Mouse (Mus musculus): ENCODE data around the gene Trak1. TPM values are rescaled to one million over a fixed set of nuclear protein-coding genes. Genes with fewer than 3 reads are reported as not detected.

The Trak1 gene
- total RNA-seq, 2 experiments from 2014 or later: 76.0 to 83.4 TPM

- no peak for DNase-seq (ENCODE audit: low spot score in 2 of 2)
Observed at GRCm38 (mm10) chr9:121474771-121475170, 177.5 kb downstream of the Trak1 start.

- no peak for DNase-seq (ENCODE audit: low spot score in 2 of 2)
Observed at GRCm38 (mm10) chr9:121475488-121476452, 178.5 kb downstream of the Trak1 start.

GRCm38 (mm10) chr9:121477305-121477911, 180.1 kb downstream of the Trak1 start:
- peak in 1 of 2 experiments; percentile 15 for DNase-seq (ENCODE audit: low spot score in 2 of 2)

GRCm38 (mm10) chr9:121479453-121479852, 182.2 kb downstream of the Trak1 start:
- peak in 1 of 2 experiments; percentile 36 for DNase-seq (ENCODE audit: low spot score in 2 of 2)

GRCm38 (mm10) chr9:121487216-121487615, 189.9 kb downstream of the Trak1 start:
- no peak for DNase-seq (ENCODE audit: low spot score in 2 of 2)

GRCm38 (mm10) chr9:121491592-121492240, 194.4 kb downstream of the Trak1 start:
- DNase-seq (ENCODE audit: low spot score in 2 of 2): no peak

- DNase-seq (ENCODE audit: low spot score in 2 of 2): no peak
Observed at GRCm38 (mm10) chr9:121494006-121494767, 196.9 kb downstream of the Trak1 start.

GRCm38 (mm10) chr9:121495529-121495928, 198.2 kb downstream of the Trak1 start, which contains the start of gene Cck:
TSS of gene Cck (minus strand) at chr9:121495694.
- no peak for DNase-seq (ENCODE audit: low spot score in 2 of 2)

- no peak for DNase-seq (ENCODE audit: low spot score in 2 of 2)
Observed at GRCm38 (mm10) chr9:121496102-121496501, 198.8 kb downstream of the Trak1 start.

- DNase-seq (ENCODE audit: low spot score in 2 of 2): no peak
Observed at GRCm38 (mm10) chr9:121505346-121505745, 208.0 kb downstream of the Trak1 start.

- no peak for DNase-seq (ENCODE audit: low spot score in 2 of 2)
Observed at GRCm38 (mm10) chr9:121506478-121507180, 209.3 kb downstream of the Trak1 start.

GRCm38 (mm10) chr9:121511911-121512310, 214.6 kb downstream of the Trak1 start:
- no peak for DNase-seq (ENCODE audit: low spot score in 2 of 2)

- DNase-seq (ENCODE audit: low spot score in 2 of 2): no peak
Observed at GRCm38 (mm10) chr9:121514462-121514861, 217.2 kb downstream of the Trak1 start.

GRCm38 (mm10) chr9:121520047-121520446, 222.7 kb downstream of the Trak1 start:
- no peak for DNase-seq (ENCODE audit: low spot score in 2 of 2)

Other genes with a start within 250 kb of the Trak1 start
- 1 to 10 TPM; 5.3 to 5.7 TPM for gene Ulk4, start 20.3 kb upstream of the Trak1 start, total RNA-seq (2021)
- gene Cck, start 198.2 kb downstream of the Trak1 start, total RNA-seq (2021): 1 to 10 TPM in 1 of 2 experiments, under 1 TPM in 1; 0.67 to 1.5 TPM